Mouse (Mus musculus): ENCODE results near the gene Cant1. TPM values are rescaled to one million over a fixed set of nuclear protein-coding genes. Genes with fewer than 3 reads are reported as not detected.
"Not testable (repeated sequence)": the region's sequence is repeated elsewhere in the genome, so short reads cannot be mapped to it uniquely, and the experiment has no call there.

Cant1 gene
- polyA plus RNA-seq, 1 experiment from 2014 or later = 30.6 TPM

DNA sequence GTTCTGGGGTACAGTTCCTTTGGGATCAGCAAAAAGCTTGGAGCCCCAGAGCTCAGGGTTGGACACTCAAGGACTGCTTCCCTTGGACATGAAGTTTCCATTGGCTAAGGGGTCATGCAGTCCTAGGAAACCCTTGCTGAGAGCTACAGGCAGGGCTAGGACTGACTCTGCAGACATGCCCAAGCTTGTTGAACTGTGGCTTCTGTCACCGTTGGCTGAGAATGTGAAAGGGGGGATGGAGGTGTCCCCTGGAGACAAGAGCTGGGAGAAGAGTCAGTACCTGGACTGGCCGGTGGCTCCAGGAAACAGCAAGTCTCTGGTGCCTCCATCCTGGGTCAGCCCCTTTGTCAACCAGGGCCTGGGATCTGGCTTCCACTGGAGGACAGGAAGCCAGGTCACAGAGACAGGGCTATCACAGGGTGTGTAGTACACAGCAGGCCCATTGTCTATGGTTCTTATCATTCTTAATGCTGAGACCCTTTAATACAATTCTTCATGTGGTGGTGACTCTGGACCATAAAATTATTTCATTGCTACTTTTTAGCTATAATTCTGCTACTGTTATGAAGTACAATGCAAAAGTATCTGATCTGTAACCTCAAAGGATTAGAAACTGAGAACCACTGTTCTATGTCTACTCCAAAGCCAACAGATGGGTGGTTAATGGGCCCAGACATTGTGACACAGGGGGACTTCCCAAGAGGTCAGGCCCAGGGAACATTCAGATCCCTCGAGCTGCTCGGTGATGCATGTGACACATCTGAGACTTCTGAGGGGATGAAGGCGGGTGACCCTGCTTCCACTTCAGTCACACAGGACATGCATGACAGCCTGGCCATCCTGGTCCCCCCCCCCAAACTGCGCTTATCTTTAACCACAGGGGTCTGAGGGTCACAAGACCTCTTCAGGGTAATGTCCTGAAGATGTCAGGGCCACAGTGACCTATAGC lies 14.7 kb downstream of the Cant1 start:
- WGBS = 78% methylated on average over 6 of the region's 6 CpGs
- no peak for ATAC-seq (ENCODE audit: insufficient number of reproducible peaks, low FRiP score, low TSS enrichment, low read depth)
- Histone ChIP-seq H3K9me3 (no peaks in the 10 kb centered on the region), H3K4me2 (no peak overlapping the region), H3K27ac (no peak overlapping the region), H3K27me3 (no peaks in the 10 kb centered on the region), H3K9ac (no peak overlapping the region), H3K36me3 (peaks cover 38% of the 10 kb centered on the region), H3K4me3 (no peak overlapping the region), H3K4me1 (peaks cover 33% of the 10 kb centered on the region)

DNA sequence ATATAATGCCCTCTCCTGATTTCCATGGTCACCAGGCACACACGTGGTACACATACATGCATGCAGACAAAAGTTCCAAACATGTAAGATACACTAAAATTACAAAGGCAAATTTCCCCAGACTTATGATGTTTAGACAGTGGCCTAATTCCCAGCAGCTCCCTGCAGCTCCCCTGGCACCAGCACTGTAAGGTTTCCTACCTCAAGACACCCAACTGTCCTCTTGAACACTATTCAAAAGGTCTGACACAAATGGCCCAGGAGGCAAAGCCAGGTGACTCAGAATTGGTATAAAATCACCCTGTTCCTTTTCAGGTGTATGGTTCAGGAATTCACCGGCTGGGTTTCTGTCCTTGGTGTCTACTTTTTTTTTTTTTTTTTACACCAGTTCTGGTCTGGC lies 15.7 kb downstream of the Cant1 start:
- H3K4me1 ChIP-seq = peaks cover 33% of the 10 kb centered on the region
- H3K27me3 ChIP-seq = no peaks in the 10 kb centered on the region
- no peak overlapping the region for H3K27ac ChIP-seq
- H3K9me3 ChIP-seq = no peaks in the 10 kb centered on the region
- WGBS = 92% methylated on average over 2 of the region's 2 CpGs
- H3K4me3 ChIP-seq = no peak overlapping the region
- H3K36me3 ChIP-seq = peaks cover 28% of the 10 kb centered on the region
- no peak overlapping the region for H3K9ac ChIP-seq
- ATAC-seq (ENCODE audit: insufficient number of reproducible peaks, low FRiP score, low TSS enrichment, low read depth) = no peak
- H3K4me2 ChIP-seq = no peak overlapping the region

DNA sequence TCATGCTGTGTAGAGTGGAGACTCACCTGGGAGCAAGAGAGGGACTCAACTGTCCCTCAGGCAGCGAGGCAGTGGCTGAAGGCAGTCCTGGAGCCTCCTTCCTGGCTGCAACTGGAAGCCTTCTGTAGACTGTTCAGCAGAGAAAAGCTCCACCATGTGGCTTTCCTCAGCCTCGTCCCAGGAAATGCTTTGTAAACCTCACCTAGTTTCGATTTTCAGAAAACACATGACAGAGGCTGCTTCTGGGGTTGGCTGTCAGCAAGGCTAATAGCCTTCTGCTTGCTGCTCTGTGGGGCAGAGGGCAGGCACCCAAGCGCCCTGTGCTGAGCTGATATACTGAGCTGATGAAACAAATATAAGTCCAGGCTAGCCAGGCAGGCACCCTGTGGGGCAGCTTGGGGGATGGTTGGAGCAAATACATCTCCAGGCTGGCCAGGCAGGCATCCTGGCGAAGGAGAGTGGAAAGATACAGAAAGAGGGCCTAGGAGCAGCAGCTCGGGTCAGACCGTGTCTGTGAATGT lies 17.1 kb downstream of the Cant1 start, which contains the start of gene Lgals3bp:
TSS of gene Lgals3bp (minus strand) at position 333 of the 521 bp plus-strand sequence.
- WGBS = 32% methylated on average over 7 of the region's 7 CpGs
- Histone ChIP-seq H3K9ac (no peak within 1 kb of the TSS), H3K4me2 (no peak within 1 kb of the TSS), H3K36me3 (peaks cover 16% of the 10 kb centered on the region), H3K4me3 (0 out of 2 replicates have a peak within 1 kb of the TSS, but pooled peaks have one; percentile 4), H3K27me3 (no peaks in the 10 kb centered on the region), H3K4me1 (peaks cover 33% of the 10 kb centered on the region), H3K9me3 (no peaks in the 10 kb centered on the region), H3K27ac (peak within 1 kb of the TSS; percentile 81)
- ATAC-seq (ENCODE audit: insufficient number of reproducible peaks, low FRiP score, low TSS enrichment, low read depth) = 0 out of 2 replicates have a peak, but pooled peaks have one; percentile 8

DNA sequence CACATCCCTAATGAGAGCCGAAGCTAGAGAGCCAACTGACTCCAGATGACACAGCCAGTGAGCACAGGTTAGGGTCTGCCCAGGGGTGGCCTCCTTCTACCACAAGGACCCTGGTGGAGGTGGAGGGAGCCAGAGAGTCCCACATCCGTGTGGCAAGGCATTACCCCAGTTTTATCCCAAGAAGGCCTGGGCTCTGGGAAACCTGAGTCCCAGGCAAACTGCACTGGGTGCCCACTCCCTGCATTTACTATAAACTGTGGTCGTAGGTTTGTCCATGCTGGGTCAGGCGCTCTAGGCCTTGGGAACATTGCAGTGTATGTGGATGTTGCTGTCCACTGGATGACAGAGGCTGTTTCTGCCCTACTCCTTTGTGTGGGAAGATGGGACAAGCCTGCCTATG lies 17.7 kb downstream of the Cant1 start:
- no peaks in the 10 kb centered on the region for H3K9me3 ChIP-seq
- no peak overlapping the region for H3K9ac ChIP-seq
- peaks cover 28% of the 10 kb centered on the region for H3K4me1 ChIP-seq
- peak overlapping the region; percentile 81 for H3K27ac ChIP-seq
- peaks cover 9% of the 10 kb centered on the region for H3K36me3 ChIP-seq
- 0 out of 2 replicates have a peak overlapping the region, but pooled peaks have one; percentile 4 for H3K4me3 ChIP-seq
- H3K27me3 ChIP-seq = no peaks in the 10 kb centered on the region
- no peak for ATAC-seq (ENCODE audit: insufficient number of reproducible peaks, low FRiP score, low TSS enrichment, low read depth)
- 64% methylated on average over 4 of the region's 4 CpGs for WGBS
- no peak overlapping the region for H3K4me2 ChIP-seq

DNA sequence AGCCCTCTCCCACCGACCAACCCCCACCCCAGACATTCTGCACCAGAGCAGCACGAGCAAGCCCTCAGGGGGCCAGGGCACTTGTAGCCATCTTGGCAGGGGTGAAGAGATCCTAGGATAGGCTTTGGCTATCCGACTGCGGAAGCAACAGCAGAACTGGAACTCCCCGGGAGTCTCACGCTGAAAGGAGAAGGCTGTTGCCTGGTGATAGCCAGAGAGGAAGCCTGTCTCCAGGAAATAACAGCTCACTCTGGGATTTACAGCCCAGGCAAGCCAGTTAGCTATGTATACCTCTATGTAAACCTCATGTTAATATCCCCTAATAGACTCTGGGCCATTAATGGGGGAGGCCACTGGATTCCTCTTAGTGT lies 18.3 kb downstream of the Cant1 start:
- Histone ChIP-seq H3K9ac (no peak overlapping the region), H3K4me3 (no peak overlapping the region), H3K9me3 (no peaks in the 10 kb centered on the region; the same call in 1 of the 2 replicates), H3K4me1 (peaks cover 28% of the 10 kb centered on the region), H3K36me3 (peaks cover 3% of the 10 kb centered on the region), H3K4me2 (0 out of 2 replicates have a peak overlapping the region, but pooled peaks have one; percentile 6), H3K27ac (peak overlapping the region; percentile 81), H3K27me3 (no peaks in the 10 kb centered on the region)
- ATAC-seq (ENCODE audit: insufficient number of reproducible peaks, low FRiP score, low TSS enrichment, low read depth) = peak; percentile 25; the same call in 1 of the 2 replicates
- 17% methylated on average over 6 of the region's 6 CpGs for WGBS

DNA sequence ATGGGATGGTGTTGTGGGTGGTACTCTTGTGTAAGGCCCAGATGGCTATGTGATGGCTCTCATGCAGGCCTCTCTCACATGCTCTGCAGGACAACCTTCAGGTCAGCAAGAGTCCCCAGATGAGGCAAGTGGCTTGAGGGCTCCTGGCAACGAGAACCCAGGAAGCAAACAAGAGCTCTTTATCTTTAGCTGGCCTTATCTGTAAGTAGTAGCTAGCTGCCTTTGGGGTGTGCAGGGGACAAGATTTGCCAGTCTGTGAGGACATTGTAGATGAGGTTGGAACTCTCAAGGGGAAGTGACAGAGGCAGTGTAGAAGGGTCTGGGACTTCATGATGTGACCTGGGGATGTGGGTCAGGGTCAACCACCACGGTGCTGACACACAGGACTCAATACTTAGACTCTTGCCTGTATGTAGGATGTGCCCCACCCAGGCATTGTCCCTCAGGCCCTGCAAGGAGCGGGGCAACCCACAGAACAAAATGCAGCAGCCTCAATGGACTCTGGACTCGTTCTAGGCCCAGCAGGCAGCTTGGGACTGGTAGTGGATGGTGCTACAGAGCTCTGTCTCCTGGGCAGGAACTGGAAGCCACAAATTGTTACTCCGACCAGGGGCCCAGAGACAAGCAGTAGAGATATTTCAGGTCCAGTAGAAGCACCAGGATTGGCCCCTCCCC lies 18.9 kb downstream of the Cant1 start:
- Histone ChIP-seq H3K27ac (peak overlapping the region; percentile 81), H3K9me3 (no peaks in the 10 kb centered on the region; the same call in 1 of the 2 replicates), H3K9ac (no peak overlapping the region), H3K36me3 (no peaks in the 10 kb centered on the region; the same call in 1 of the 2 replicates), H3K4me3 (no peak overlapping the region), H3K27me3 (no peaks in the 10 kb centered on the region), H3K4me2 (0 out of 2 replicates have a peak overlapping the region, but pooled peaks have one; percentile 6), H3K4me1 (peaks cover 28% of the 10 kb centered on the region)
- WGBS = 61% methylated on average over 5 of the region's 5 CpGs
- ATAC-seq (ENCODE audit: insufficient number of reproducible peaks, low FRiP score, low TSS enrichment, low read depth) = no peak

DNA sequence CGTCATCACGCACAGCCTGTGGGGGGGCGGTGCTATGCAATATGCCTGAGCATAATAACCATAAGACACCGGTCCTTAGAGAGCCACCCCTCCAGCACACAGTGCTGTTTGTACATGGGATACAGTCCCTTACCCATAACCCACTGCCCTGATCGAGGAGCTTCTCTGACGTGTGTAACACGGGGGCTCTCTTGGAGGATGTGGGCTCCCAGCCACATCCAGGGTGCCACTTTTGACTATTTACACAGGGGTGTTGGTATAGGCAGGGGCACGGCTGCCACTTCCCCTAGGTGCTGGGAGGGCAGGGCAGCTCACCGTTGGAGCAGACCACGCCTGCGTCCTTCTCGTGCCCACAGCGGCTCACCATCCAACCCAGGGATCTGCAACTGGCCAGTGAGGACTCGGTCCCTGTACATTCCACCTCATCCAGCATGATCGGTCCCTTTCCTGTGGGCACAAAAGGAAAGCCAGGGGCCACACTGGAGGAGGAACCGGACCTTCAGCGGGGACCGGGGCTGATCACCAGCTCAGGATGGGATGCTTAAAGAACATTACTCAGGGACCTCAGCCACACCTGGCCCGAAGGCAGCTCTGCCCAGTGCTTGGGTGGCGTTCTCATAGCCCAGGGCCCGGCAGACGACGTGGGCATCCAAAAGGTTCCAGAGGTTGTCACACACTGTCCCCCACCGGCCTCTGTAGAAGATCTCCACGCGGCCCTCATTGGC lies 20.9 kb downstream of the Cant1 start:
- WGBS = 92% methylated on average over 26 of the region's 26 CpGs
- Histone ChIP-seq H3K9me3 (no peaks in the 10 kb centered on the region; the same call in 1 of the 2 replicates), H3K27me3 (no peaks in the 10 kb centered on the region), H3K4me3 (no peak overlapping the region), H3K4me1 (peaks cover 28% of the 10 kb centered on the region), H3K27ac (no peak overlapping the region), H3K36me3 (no peaks in the 10 kb centered on the region), H3K4me2 (no peak overlapping the region), H3K9ac (no peak overlapping the region)
- no peak for ATAC-seq (ENCODE audit: insufficient number of reproducible peaks, low FRiP score, low TSS enrichment, low read depth)

DNA sequence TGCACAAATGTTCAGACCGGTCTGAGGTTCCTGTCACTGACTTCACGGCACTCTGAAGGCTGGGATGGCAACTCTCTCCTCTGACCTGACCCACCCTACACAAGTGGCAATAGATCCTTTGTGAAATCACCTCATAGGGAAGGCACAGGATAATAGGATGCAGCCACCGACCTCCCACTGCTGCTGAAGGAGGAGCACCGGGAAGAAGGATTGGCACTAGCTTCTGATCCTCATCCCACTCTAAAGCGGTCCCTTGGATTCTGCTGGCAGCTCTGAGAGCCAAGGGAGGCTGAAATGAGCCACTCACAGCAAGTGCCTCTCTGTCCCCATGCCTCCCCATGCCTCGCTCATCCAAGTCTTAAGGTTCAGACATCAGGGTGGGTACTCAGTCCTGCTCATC lies 24.3 kb downstream of the Cant1 start:
- WGBS = 57% methylated on average over 6 of the region's 6 CpGs
- Histone ChIP-seq H3K36me3 (no peaks in the 10 kb centered on the region), H3K9me3 (no peaks in the 10 kb centered on the region; the same call in 1 of the 2 replicates), H3K9ac (no peak overlapping the region), H3K27me3 (no peaks in the 10 kb centered on the region), H3K4me3 (no peak overlapping the region), H3K4me2 (no peak overlapping the region), H3K27ac (no peak overlapping the region), H3K4me1 (0 out of 2 replicates have a peak, but pooled peaks cover under 1% of the 10 kb centered on the region)
- ATAC-seq (ENCODE audit: insufficient number of reproducible peaks, low FRiP score, low TSS enrichment, low read depth) = no peak

DNA sequence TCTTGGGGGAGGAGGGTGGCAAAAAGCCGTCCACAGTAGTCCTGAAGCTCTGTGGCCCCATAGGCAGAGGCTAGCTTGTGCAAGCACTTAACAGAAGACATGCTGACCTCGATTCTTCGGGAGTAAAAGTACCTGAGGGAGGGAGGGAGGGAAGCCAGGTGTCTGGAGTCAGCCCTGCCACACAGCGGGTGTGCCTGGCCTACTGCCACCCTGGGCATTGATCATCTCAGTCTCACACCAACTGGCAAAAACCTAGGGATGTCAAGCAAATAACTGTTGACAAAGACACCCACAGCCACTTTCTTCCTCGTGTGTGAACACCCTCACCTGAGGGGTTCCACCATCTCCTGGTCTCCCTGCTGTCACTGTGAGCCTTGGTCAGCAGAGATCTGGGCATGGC lies 24.9 kb downstream of the Cant1 start:
- no peaks in the 10 kb centered on the region for H3K36me3 ChIP-seq
- H3K27me3 ChIP-seq = no peaks in the 10 kb centered on the region
- no peaks in the 10 kb centered on the region; the same call in 1 of the 2 replicates for H3K9me3 ChIP-seq
- no peak overlapping the region for H3K4me3 ChIP-seq
- no peak overlapping the region for H3K9ac ChIP-seq
- H3K27ac ChIP-seq = no peak overlapping the region
- H3K4me1 ChIP-seq = no peaks in the 10 kb centered on the region
- WGBS = 67% methylated on average over 5 of the region's 5 CpGs
- ATAC-seq (ENCODE audit: insufficient number of reproducible peaks, low FRiP score, low TSS enrichment, low read depth) = no peak
- H3K4me2 ChIP-seq = no peak overlapping the region

DNA sequence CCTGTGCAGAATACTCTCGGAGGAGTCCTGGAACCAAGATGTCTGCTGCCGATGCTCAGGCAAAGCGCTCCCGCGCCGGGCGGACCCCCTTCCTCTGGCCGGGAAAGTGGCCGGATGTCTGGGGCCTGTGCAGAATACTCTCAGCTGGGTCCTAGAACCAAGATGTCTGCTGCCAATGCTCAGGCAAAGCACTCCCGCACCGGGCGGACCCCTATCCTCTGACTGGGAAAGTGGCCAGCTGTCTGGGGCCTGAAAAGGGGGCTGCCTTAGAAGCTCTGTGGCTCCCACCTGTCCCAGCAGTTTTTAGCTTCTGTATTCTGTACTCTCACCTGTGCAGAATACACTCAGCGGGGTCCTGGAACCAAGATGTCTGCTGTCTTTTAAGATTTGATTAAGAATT lies 31.1 kb downstream of the Cant1 start:
- not testable (repeated sequence) for H3K9ac ChIP-seq; H3K4me1 ChIP-seq; H3K27ac ChIP-seq; H3K4me3 ChIP-seq; H3K9me3 ChIP-seq; ATAC-seq (ENCODE audit: insufficient number of reproducible peaks, low FRiP score, low TSS enrichment, low read depth); H3K36me3 ChIP-seq; H3K27me3 ChIP-seq; H3K4me2 ChIP-seq
- WGBS = 89% methylated on average over 13 of the region's 13 CpGs

DNA sequence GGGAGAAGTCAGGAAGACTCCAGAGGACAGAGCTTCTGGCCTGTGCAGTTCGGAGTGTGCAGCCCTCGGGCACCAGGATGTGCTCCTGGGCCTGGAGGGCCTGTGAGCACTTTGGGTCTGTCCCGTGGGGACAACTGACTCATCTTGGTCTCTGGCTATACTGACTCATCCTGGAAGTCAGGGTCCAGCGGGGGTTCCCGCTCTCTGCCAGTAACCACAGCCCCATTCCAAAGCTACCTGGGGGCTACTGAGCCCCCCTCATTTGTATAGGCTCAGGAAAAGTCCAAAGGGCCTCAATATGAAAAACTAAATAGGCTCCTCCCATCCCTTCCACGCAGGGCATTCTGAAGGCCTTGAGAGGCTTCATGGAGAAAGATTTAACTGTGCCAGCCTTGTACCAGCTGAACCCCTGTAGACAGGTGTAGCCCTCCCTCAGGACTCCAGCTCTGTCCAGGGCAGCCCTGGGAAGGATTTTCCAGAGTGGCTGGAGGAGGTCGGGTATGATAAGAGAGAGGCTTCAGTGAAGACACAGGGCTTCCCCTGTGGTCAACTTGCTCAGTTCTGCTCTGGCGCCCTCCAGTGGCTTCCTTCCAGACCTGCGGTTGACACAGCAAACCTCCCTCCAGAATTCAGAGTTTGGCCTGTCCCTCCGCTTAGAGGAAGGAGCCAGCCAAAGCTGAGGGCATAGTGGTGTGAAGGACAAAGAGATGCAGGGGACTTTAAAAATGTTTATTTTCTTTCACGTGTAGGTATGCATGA lies 39.5 kb downstream of the Cant1 start:
- Histone ChIP-seq H3K4me2 (no peak overlapping the region), H3K9me3 (no peaks in the 10 kb centered on the region), H3K4me3 (no peak overlapping the region), H3K36me3 (no peaks in the 10 kb centered on the region), H3K9ac (no peak overlapping the region), H3K27ac (no peak overlapping the region), H3K4me1 (peaks cover 21% of the 10 kb centered on the region), H3K27me3 (no peaks in the 10 kb centered on the region)
- 0 out of 2 replicates have a peak, but pooled peaks have one; percentile 30 for ATAC-seq (ENCODE audit: insufficient number of reproducible peaks, low FRiP score, low TSS enrichment, low read depth)
- 42% methylated on average over 11 of the region's 11 CpGs for WGBS
